Mouse (Mus musculus): ENCODE data around the gene Slc31a2.

Gene Slc31a2

DNA sequence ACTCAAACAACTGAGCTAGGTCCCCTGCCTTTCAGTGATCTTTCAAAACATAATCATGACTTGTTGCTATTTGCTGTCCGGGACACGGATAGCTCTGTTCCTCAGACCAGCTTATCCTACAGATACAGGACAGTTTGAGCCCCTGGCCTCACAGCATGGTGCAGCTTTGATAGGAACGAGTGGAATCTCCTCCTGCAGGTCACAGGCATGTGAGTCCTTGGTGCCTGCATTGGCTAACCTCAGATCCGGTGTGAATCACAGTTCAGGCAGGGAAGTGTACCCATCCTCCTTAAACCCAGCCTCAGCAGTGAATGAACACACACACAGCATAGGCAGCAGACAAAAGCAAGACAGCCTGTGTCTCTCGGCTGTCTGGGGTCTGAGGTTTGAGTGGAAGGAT, 19.0 kb downstream of the Slc31a2 start:
- no peak for DNase-seq (ENCODE audit: low spot score in 2 of 2)

DNA sequence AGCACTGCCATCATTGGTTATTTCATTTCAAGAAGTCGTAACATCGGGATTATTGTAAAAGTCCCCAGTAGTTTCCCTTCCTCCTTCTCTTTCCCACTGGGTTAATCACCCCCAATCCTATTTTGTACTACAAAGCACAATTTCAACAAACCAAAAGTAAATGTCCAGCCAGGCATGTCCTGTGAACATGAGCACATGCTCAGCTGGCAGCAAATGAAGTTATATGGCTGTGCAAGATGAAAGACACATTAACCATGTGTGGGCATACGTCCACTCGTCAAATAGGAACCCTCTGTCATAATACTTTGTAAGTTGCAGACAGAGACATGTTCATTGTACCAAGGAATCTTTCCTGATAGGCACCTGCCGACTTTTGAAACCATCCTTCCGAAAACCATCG, 20.6 kb downstream of the Slc31a2 start:
- DNase-seq (ENCODE audit: low spot score in 2 of 2) = no peak

DNA sequence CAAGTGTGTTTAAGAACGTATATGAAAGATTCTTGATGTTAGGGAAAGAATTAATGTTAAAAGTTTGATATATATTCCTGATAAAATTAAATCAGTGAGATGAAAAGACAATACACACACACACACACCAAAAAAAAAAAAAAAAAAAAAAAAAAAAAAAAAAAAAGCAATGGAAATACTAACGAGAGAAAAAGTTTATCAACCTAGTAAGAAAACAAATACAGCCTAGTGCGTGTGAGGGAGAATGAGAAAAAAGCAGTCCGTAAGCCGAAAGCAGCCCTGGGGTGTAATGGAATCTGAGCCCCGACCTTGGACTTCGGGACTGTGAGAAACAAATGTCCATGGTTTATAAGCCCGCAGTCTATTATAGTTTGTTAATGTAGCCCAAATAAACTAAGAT, 23.2 kb downstream of the Slc31a2 start:
- DNase-seq (ENCODE audit: low spot score in 2 of 2) = no peak

DNA sequence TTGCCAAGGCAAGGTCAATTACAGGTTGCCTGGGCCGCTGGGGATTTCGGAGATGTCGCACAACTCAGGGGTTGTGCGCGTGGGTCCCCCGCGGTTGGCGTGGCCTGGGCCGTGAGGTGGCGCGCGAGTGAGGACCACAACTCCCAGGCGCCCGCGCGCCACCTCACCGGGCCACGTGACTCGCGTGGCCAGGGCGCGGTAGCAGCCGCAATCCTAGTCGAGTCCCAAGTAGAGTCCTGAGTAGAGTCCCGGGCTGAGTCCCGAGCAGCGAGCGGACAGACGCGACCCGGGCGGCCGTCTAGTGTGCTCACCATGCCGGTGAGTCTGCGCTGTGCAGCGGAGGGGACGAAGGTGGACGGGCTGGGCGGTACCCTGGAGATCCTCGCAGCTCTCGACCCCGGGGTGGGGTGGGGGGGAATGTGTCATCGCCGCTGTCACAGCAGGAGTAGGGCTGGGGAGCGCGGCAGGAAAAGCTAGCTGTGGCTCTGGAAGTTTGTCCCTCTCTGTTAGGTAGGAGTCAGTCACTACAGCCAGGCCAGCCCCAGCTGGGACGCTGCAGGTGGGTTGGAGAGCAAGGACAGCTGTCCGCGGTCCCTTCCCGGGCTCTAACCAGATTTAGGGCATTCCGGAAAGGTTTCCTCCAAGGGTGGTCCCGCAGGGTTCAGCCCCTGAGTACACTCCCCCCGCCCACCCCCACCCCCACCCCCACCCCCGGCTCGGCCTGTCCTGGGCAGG, 24.1 kb downstream of the Slc31a2 start:
- DNase-seq (ENCODE audit: low spot score in 2 of 2) = peak; percentile 35 to 40

DNA sequence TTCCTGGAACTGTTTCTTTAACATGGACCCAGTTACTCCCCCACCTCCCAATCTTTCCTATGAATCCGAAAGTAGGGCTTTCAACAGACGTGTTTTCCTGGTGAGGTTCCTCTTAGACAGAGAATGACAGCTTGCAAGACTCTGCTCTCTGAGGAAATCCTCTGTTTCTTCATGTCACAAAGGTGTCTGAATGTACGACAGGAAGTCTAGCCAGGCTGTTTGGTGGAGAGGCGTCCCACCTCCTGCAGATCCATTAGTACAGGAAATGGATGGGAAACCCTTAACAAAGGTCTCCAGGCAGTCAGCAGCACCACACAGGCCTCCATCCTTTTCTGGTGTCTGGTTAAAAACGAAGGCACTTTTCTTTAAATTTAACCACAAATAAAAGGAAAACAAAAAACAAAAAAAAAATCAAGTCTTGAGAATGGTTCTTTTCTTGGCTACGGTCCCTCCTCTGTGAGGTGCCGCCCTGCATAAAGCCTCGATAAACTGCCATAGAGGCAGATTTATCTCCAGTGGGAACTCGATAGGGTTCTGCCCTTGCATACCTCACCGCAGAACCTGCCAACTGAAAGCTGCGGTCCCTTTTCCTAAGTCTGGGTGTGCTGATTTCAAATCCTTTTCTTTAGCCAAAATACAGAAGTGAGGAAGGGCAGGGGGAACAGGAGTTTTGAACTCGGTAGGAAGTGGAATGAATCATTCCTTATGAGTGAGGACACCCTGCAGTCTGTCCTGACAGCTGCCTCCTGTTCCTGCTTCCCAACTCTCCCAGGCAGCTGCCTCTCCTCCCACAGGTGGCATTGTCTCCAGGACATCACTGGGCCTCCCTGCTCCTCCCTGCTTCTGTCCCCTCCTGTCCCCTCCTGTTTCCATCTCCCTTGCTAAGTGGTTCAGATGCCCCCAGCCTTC, 24.9 kb downstream of the Slc31a2 start:
- no peak for DNase-seq (ENCODE audit: low spot score in 2 of 2)

DNA sequence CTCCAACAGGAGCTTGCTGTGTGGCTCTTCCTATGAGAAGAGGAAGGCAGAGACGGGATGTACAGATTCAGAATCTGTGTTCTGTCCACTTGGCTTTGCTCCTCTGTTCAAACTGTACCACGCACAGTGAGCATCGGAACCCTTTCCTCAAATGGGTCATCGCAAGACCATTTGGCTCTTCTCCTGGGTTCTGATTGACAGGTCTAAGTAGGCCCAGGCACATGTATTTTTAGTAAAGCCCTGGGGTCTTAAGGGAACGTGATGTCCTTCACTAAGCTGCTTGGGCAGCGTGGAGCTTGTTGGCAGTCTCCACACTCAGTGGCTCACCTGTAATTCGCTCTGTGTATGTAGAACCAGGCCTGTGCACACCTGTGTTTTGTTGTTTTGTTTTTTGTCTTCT, 26.9 kb downstream of the Slc31a2 start:
- no peak for DNase-seq (ENCODE audit: low spot score in 2 of 2)

DNA sequence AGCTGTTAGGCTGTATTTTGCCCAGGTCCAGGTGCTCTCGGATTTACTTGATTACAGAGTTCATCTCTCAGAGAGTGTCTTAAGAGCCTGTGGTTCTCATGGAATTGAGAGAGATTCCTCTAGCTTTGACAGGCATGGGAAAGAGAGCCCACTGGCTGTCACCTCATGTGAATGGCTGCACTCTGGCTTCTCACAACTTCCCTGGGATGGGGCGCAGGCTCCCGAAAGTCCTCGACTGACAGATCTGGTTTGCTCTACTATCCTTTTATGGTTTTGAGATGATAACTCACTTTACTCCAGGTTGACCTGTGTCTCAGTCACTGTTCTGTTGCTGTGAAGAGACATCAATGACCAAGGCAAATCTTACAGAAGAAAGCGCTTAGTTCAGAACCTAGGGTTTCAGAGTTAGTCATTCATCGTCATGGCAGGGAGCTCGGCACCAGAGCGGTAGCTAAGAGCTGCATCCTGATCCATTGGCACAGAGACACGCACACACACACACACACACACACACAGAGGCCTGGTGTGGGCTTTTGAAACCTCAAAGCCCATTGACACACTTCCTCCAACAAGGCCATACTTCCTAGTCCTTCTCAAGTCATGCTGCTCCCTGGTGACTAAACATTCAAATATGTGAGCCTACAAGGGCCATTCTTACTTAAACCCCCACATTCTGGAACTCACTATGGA, 28.6 kb downstream of the Slc31a2 start:
- DNase-seq (ENCODE audit: low spot score in 2 of 2) = no peak

DNA sequence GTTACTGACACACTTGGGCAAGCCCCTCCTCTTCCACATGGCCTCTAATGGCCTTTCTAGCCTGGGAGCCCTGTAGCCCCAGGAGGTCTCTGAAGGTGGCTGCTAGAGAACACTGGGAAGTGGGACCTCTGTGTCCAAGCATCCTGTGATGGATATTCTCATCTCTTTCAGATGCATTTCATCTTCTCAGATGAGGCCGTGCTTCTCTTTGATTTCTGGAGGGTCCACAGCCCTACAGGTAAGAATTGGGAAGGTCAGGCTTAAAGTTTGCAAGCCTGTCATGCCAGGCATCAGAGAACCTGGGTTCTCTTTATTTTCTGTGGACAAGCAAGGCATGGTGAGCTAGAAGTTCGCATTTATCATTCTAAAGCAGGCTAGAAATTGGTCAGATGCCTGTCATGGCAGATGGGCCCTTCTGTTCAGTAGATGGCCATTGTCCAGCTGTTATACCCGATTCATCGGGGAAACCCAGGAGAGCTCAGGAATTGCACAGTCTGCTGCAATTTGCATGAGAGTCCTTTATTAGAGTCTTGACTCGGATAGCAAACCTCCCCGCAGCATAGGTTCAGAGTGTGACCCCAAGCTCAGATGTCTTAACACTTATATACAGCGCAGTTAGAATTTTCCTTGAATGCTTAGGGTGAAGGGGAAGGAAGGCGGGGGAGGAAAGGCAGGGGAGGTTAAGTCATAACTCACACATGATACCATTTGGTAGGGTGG, 30.3 kb downstream of the Slc31a2 start:
- no peak for DNase-seq (ENCODE audit: low spot score in 2 of 2)

DNA sequence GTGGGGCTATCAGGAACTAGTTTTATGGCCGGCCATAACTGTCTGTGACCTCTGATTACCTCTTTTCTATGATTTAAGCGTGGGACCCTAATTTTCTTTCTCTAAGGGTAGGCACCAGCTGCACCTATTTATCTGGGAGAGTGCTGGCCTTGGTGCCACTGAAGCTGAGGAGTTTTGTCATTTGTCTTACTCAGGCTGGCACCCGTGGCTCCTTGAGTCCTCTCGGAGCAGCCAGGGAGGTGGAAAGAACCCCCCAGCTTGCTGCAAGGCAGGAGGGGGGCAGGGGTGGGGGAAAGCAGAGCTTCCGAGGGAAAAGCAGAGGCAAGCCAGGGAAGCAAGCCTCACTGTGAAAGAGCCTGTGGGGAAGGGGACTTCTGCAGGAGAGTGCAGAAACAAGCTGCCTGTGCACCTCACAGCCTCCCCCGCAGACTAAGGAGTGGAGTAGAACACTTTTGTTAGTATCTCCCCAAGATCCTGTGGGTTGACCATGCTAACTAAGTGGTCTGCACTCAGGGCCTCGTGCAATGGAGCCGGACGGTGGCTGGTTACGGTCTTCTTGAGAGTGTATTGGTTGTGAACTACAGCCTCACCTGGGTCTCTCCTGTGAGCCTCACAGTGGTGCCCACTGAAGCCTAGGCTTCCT, 31.0 kb downstream of the Slc31a2 start:
- no peak for DNase-seq (ENCODE audit: low spot score in 2 of 2)

DNA sequence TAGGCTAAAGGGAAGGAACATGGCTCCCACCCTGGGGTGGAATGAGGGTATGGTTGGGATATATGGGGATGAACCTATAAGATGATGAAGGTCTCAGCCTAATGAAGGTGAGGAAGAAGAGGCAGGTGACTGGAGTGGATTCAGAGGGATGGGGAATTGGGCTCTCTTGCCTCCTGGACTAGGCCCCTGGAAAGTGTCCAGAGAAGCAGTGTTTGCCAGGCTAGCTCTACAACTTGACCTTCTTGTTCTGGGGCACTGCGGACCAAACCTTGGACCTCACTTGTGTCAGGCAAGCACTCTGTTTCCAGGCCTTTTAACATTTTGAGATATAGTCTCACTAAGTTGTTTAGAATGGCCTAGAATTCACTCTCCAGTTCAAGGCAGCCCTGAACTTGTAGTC, 32.4 kb downstream of the Slc31a2 start:
- no peak for DNase-seq (ENCODE audit: low spot score in 2 of 2)

DNA sequence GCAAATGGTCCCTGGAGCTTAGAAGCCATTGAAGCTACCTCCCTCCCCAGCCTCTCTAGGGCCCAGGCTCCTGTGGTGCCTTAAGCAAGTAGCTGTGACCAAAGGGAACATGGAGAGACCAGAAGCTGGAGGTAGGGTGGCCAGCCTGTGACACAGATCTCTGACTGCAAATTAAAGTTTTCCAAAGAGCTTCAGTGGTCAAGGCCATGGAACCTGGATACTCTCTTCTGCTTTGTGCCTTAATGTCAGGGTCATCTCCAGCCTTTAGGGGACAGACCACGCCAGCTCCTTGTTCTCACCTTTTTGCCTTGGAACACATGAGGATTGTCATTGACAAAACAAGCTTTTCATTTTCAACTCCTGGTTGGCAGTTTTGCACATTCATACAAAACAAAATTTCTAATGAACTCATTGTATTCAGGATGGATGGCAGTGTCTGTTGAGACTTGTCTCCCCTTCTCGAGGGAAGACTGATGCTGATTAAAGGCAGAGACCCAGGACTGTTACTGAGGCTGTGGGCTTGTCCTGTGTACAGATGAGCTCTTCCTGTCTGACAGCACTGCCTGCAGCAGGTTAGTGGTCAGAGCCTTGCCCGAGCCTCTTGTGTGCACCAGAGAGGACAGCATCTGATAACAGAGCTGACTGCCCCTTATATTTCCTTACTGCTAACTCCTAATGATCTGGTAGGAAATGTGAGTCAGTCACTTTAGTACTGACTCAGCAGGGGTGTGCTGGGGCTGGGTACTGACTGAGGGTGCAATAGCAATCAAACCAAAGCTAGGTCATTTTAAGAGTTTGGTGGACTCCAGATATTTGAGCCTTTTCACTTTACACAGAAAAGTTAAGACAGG, 35.1 kb downstream of the Slc31a2 start:
- no peak for DNase-seq (ENCODE audit: low spot score in 2 of 2)

DNA sequence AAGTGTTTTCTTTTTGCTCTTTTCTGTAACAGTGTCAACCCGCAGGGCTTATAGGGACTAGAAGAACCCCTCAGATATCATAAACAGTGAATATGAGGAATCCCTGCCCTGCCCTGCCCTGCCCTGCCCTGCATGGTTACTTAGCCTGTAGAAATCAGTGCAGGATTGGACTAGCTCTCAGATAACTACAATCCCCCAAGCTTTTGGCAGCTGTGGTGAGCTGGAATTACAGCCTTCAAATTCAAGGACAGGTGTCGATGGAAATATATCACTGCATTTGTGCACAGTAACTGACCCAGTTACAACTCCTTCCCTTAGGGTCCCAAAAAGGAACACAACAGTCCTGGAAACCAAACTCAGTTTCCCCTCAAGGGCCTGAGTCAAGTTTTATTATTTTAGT, 37.6 kb downstream of the Slc31a2 start:
- no peak for DNase-seq (ENCODE audit: low spot score in 2 of 2)

DNA sequence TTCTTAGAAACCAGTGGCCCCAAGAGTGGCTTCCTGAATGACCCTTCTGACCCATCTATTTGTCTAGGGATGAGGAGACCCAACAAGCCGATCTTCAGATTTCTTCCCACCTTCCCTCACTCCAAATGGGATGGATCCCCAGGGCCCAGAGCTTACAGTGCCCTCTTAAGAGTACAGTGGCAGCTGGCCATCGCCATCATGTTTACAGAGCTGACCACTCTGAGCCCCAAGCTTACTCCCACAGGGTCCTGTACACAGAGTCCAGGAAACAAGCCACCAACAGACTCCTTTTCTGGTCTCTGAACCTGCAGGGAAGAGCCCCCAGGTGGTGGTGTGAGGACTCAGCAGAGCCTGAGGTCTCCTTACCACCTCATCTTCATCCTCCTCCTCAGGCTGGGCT, 40.4 kb downstream of the Slc31a2 start:
- no peak for DNase-seq (ENCODE audit: low spot score in 2 of 2)

DNA sequence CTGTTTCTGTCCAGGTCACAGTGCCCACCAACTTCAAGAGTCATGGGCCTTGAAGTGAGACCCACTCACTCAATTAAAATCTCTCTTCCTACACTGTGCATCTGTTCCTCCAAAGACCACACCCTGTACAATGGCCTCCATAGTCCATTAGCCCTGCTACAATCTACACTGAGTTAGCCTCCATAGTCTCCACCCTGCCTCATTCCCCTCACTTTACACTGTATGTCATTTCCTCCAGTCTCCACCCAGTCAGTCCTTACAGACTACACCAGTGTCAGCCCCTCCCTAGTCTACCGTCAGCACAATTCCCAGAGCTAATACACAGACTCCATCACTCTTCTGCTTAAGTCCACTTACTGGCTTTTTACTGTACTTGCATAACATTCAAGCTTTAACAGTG, 40.9 kb downstream of the Slc31a2 start:
- DNase-seq (ENCODE audit: low spot score in 2 of 2) = no peak

DNA sequence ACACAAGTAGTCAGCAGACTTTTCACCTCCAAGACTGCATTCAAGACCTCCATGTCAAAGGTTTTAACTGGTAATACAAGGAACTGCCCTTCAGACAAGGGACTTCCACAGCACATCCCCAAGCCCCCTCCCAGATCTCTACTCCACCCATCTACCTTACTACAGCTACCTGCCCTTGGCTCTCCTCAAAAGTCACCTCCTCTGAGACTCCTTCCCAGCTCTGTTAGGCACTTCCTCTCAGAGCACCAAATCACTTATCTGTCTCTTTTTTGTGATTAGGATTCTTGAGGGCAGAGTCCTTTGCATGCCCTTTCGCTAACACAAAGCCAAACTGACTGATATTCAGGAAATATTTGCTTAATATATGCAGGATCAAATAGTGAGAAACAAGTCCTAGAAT, 43.9 kb downstream of the Slc31a2 start:
- DNase-seq (ENCODE audit: low spot score in 2 of 2) = no peak

DNA sequence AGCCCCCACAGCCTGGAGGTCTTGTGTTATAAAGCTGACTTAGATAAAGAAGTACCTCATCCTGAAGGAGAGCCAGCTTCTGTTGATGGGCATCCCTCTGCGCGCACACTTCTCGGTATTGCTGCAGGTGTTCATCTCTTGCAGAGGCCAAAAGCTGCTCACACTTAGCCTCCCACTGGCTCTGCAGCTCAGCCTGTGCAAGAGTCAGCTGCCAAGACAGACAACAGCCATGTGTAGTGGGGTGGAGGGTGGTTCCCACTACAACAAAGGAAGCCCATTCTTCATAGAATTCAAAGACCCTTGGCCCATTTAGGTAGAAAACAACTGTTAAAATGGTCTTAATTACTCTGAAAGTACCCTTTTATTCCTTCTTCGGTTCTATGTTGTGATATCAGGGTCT, 44.5 kb downstream of the Slc31a2 start:
- no peak for DNase-seq (ENCODE audit: low spot score in 2 of 2)

DNA sequence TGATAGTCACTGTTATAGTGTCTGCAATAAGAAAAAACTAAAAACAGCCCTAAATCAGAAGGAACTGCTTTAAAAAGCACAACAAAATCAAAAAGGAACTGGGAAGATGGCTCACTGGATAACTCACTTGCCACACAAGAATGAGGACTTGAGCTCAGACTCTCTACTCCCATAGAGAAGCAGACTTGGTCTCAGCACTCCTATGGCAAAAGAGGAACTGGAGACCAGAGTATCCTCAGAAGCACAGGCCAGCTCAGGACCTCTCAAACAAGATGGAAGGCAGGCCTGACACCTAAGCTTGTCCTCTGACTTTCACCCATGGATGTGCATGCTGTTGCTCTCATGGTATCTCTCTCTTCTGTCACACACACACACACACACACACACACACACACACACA, 46.0 kb downstream of the Slc31a2 start:
- no peak for DNase-seq (ENCODE audit: low spot score in 2 of 2)

DNA sequence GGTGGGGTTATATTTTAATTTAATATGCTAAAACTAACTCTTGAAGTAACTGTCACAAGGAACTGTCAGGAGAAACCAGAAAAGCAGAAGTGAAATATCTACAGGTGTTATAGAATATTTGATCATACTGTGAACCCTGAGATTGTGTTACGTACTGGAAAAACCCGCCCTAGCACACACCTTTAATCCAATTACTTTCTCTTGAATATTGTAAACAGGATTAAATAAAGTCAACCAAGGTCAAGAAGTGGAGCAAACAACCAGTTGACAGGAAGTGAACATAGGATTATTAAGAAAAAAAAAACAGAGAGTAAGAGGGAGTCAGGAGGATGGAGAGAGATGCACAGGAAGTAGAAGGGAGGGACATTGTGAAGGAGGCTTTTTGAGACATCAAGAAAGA, 50.5 kb downstream of the Slc31a2 start:
- DNase-seq (ENCODE audit: low spot score in 2 of 2) = no peak

DNA sequence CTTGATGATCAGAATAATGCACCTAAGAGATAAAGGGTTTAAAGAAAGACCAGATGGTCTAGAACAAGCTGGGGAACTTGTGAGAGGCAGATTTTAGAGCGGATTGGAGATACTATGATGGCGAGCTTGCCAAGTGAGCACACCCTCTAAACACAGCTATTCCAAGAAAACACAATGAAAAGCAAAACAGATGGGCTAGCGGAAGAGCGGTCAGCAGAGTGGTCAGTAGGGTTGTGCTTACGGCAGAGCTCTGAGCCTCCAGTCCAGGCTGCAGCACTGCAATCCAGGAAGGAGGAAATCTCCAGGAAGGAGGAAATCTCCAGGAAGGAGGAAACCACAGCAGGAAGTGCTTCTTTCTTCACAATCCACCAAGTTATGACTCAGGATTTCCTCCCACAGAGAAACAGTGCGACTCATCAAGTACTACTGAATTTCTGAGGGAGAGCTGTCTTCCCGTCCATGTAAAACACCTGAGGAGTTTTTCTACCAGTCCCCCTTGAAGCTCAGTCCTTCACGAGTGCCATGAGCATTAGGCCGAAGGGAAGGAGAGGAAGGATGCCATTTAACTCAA, 51.4 kb downstream of the Slc31a2 start:
- DNase-seq (ENCODE audit: low spot score in 2 of 2) = no peak

DNA sequence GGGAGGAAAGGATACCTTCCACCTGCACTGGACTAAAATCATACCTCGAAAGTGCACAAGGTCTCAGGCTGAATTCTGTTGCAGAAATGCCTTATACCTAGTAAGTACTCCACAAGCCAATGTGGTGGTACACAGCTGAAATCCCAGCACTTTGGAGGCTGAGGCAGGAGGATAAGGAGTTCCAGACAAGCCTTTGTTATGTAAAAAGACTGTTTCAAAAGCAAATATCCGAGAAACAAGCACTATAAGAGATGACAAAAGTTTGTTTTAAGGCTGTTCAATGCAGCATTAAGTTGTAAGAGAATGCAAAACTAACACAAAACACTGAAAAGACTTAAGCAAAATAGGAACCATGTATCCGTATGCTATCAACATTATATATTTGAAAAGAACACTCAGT, 52.2 kb downstream of the Slc31a2 start:
- no peak for DNase-seq (ENCODE audit: low spot score in 2 of 2)

Measured in natural killer cell, adult 2 months (primary cell).